Mouse (Mus musculus) granulocyte monocyte progenitor cell, adult 5-6 weeks (primary cell): ENCODE data around the gene Mllt3. TPM values are rescaled to one million over a fixed set of nuclear protein-coding genes. Genes with fewer than 3 reads are reported as not detected.

Experiments
- ATAC-seq: replicated peaks from 2 replicates; pipeline ENCODE4 v1.8.0; 2016; ENCODE audit warnings: mild to moderate bottlenecking, moderate TSS enrichment, inconsistent platforms; ENCODE audit not compliant: poor library complexity, severe bottlenecking
- total RNA-seq, 2 experiments: library from RNA; stranded (forward) in 1 of 2; stranded (reverse) in 1 of 2; fragments of 200-712, 200-1000 nt in 1 of 2; fragments of >200 nt in 1 of 2; fragmentation: Nextera tagmentation in 1 of 2; gene quantifications; 2 replicates each; pipeline ENCODE4 v1.2.3; 2014 to 2017

Gene Mllt3
- total RNA-seq, 2 experiments from 2014 or later = 6.0 to 8.8 TPM

- no peak for ATAC-seq
Observed at GRCm38 (mm10) chr4:87893498-87893897, 139.7 kb downstream of the Mllt3 start.

GRCm38 (mm10) chr4:87893012-87893411 lies 140.2 kb downstream of the Mllt3 start:
- ATAC-seq = no peak

GRCm38 (mm10) chr4:87883225-87883875 lies 149.8 kb downstream of the Mllt3 start:
- ATAC-seq = no peak

GRCm38 (mm10) chr4:87881995-87882394 lies 151.2 kb downstream of the Mllt3 start:
- ATAC-seq = no peak

- no peak for ATAC-seq
Observed at GRCm38 (mm10) chr4:87881583-87881982, 151.6 kb downstream of the Mllt3 start.

- peak; percentile 67; the same call in 1 of the 2 replicates for ATAC-seq
Observed at GRCm38 (mm10) chr4:87880297-87880696, 152.9 kb downstream of the Mllt3 start.

- ATAC-seq = no peak
Observed at GRCm38 (mm10) chr4:87878701-87879100, 154.5 kb downstream of the Mllt3 start.

GRCm38 (mm10) chr4:87870563-87870962 lies 162.6 kb downstream of the Mllt3 start:
- ATAC-seq = no peak

GRCm38 (mm10) chr4:87866564-87866963 lies 166.6 kb downstream of the Mllt3 start:
- ATAC-seq = no peak

GRCm38 (mm10) chr4:87865848-87866247 lies 167.3 kb downstream of the Mllt3 start:
- ATAC-seq = no peak

GRCm38 (mm10) chr4:87865041-87865440 lies 168.1 kb downstream of the Mllt3 start:
- no peak for ATAC-seq

GRCm38 (mm10) chr4:87863212-87863611 lies 170.0 kb downstream of the Mllt3 start:
- peak; percentile 69; the same call in 1 of the 2 replicates for ATAC-seq

GRCm38 (mm10) chr4:87860723-87861122 lies 172.4 kb downstream of the Mllt3 start:
- no peak for ATAC-seq

GRCm38 (mm10) chr4:87859148-87859547 lies 174.0 kb downstream of the Mllt3 start:
- no peak for ATAC-seq

GRCm38 (mm10) chr4:87857982-87858381 lies 175.2 kb downstream of the Mllt3 start:
- no peak for ATAC-seq

GRCm38 (mm10) chr4:87852461-87852860 lies 180.7 kb downstream of the Mllt3 start:
- ATAC-seq = no peak

- ATAC-seq = no peak
Observed at GRCm38 (mm10) chr4:87850051-87850450, 183.1 kb downstream of the Mllt3 start.

GRCm38 (mm10) chr4:87844668-87845210 lies 188.4 kb downstream of the Mllt3 start:
- no peak for ATAC-seq

GRCm38 (mm10) chr4:87840210-87840910 lies 192.8 kb downstream of the Mllt3 start:
- no peak for ATAC-seq

GRCm38 (mm10) chr4:87838716-87839115 lies 194.4 kb downstream of the Mllt3 start:
- ATAC-seq = no peak

GRCm38 (mm10) chr4:87837471-87838361 lies 195.4 kb downstream of the Mllt3 start:
- no peak for ATAC-seq
